Mouse (Mus musculus) urinary bladder, adult 2 months (tissue): ENCODE data around the gene Prm1. TPM values are rescaled to one million over a fixed set of nuclear protein-coding genes. Genes with fewer than 3 reads are reported as not detected.
"Not testable (repeated sequence)": the region's sequence is repeated elsewhere in the genome, so short reads cannot be mapped to it uniquely, and the experiment has no call there.

Experiments used
- DNase-seq: peaks from one replicate; pipeline ENCODE4 v3.0.0; 2022; ENCODE audit warnings: low spot score
- polyA plus RNA-seq: library from polyadenylated mRNA; depleted of rRNA; stranded (reverse); fragments of >200 nt; gene quantifications from 2 replicates; pipeline ENCODE4 v1.2.3, GENCODE M21; 2012

The Prm1 gene
- polyA plus RNA-seq, 1 experiment = not detected

DNA sequence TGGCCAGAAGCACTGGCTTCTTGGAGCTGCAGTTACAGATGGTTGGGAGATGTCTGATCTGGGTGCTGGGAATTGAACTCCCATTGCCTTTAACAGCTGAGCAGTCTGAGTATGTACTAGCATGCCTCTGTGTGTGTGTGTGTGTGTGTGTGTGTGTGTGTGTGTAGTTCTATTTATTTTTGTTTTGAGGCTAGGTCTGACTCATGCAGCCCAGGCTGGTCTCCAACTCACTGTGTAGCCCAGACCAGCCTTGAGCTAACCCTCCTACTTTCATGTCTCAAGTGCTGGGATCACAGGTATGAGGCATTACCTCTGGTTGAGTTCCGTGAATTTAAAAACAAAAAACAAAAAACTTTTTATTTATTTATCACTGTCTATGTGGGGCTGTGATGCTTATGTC is 18.9 kb upstream of the Prm1 start:
- DNase-seq = no peak

DNA sequence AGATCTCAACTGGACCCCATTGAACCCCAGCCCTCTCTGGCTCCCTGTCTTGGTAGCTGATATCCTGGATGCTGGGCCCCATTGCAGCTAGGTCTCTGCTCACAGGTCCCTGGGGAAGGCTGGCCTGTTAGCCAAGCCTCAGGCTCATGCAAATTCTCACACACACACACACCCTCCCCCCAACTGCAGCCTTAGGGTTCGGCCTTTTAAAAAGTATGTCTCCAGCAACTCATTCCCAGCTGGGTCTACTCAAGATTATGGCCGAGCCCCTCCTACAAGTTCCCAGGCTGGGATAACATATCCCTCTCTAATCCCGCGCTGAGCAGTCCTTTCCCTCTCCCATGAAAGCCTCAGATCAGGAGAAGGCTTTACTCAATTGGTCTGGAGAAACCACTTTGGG is 15.7 kb upstream of the Prm1 start:
- no peak for DNase-seq

GRCm38 (mm10) chr16:10819966-10820365 is 14.3 kb upstream of the Prm1 start:
- DNase-seq = no peak

- DNase-seq = no peak
Observed at GRCm38 (mm10) chr16:10818579-10819135, 13.0 kb upstream of the Prm1 start.

- DNase-seq = no peak
Observed at GRCm38 (mm10) chr16:10814864-10815263, 9.2 kb upstream of the Prm1 start.

GRCm38 (mm10) chr16:10813726-10814125 is 8.1 kb upstream of the Prm1 start:
- DNase-seq = no peak

- DNase-seq = no peak
Observed at GRCm38 (mm10) chr16:10812865-10813371, 7.3 kb upstream of the Prm1 start, which contains the start of gene Gm11172. Gene Gm11172, plus strand, starts transcription at chr16:10812915.

DNA sequence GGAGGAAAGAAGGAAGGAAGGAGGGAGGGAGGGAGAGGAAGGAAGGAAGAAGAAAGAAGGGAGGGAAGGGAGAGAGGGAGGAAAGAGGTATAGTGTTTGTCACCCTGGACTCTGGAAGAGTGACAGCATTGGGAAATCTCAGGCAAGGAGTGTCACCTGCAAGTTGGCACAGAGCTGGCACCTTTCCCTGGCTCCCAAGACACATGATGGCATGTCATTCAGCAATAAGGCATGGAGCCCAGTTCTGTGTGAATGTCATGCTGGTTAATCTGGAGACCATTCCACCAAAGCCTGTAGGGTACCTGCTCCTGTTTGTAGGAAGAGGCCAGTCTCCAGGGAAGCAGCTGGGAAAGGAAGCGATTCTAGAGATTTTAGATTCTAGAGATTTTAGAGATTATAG is 4.7 kb upstream of the Prm1 start:
- no peak for DNase-seq

- not testable (repeated sequence) for DNase-seq
Observed at GRCm38 (mm10) chr16:10802420-10802819, 3.2 kb downstream of the Prm1 start.

GRCm38 (mm10) chr16:10796034-10796433 is 9.6 kb downstream of the Prm1 start, which contains the start of gene Prm2:
Gene Prm2, minus strand, starts transcription at chr16:10796134.
- no peak for DNase-seq

DNA sequence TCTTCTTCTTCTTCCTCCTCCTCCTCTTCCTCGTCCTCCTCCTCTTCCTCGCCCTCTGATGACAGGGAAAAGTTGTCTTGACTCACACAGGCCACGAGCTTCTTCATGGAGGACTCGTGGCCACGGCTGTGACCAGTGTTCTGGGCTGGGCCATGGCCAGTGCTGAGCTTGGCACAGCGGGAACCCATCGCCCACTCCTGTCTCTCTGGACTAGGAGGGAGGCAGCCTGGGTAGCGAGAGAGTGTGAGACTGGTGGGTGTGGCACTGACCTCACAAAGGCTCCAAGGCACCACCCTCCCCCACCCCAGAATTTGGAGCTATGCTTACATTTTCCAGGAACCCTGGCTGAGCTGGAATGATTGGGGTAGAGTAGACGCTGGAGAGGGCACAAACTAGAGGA is 14.9 kb downstream of the Prm1 start, which contains the start of gene Prm3:
Gene Prm3, minus strand, starts transcription at position 213 of the 400 bp plus-strand sequence.
- no peak for DNase-seq

- DNase-seq = no peak
Observed at GRCm38 (mm10) chr16:10788866-10789265, 16.8 kb downstream of the Prm1 start.

DNA sequence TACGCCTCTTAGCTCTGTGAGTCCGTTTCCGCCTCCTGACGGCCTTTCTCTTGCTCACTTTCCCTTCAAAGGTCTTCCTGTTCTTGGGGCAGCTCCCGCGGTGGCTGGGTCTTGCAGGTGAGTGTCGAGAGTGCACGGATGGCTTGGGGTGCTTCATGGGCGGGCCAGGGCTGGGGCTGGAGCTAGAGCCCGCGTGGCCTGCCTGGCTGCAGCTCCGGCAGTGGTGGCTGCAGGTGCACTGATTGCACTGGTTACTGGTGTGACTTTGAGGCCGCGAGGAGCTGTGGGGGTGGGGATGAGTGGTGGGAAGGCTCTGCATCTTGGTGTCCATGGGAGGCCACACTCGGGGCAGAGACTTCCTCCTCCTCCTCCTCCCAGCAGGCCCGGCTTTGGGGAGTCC is 17.4 kb downstream of the Prm1 start, which contains the start of gene Tnp2:
Gene Tnp2, minus strand, starts transcription at position 390 of the 400 bp plus-strand sequence.
- no peak for DNase-seq

DNA sequence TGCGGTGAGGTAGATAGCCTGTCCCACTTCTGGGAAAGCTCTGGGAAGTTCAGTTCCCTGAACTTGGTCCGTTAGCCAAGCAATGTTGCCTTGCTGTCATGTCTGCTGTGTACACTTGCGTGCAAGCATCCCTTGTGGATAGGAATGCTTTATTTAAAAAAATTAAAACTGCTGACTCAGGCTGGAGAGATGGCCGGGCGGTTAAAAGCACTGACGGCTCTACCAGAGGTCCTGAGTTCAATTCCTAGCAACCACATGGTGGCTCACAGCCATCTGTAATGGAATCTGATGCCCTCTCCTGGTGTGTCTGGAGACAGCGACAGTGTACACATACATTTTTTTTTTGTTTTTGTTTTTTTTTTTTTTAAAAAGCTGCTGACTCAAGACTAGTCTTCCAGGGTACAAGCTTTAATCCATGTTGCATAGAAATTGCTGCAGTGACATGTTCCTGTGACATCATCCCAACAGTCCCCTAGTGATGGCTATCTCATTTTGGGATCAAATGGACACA is 18.0 kb downstream of the Prm1 start:
- no peak for DNase-seq

DNA sequence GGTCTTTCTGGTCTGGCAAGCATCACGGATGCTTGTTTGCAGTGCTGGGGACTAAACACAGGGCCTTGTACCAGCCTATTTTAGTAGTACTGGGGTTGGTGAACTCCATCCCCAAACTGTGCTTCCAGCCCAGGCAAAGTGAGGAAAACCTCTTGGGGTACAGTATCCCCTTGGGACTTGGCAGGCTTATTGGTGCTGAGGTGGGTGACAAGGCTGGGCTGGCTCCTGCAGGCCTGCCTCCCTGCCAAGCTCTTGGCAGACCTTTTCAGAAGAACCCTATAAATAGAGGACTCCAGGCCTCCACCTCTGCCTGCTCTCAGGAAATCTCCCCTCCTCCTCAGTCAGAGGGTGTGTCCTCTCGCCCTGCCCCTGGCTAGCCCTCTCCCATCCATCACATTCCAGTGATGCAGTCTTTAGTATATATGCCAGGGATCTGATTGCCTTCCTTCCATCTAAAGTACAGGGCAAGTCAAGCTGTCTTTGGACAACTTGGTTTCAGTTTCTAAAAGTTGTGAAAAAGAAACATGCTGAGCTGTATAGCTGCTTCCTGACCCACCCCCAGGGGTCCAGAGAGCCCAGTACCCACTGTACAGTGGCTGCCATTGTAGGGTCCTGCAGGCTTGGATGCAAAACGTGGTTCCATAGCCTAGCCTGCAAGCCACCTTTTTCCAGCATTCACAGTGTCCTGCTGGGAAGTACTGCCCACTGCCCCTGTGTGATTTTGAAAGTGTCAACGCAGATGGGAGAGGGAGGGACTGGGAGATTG is 18.7 kb downstream of the Prm1 start:
- DNase-seq = no peak

DNA sequence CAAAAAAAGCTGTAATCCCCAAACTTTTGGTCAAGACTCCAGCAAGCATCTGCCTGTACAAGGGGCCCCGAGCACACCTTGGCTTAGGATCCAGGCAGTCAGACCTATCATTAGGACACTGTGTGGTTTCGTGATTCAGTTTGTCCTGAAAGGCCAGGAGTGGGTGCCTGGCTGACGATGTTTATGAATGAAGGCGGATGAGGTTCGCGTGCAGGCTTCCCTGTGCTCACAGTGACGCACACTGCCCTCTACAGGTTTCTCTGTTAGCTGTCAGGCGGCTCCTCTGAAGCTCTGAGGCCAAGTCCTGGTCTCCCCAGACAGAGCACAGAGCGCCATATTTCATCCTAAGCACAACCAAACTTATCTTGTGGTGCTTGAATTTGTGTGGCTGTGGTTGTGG is 19.4 kb downstream of the Prm1 start:
- peak; percentile 43 for DNase-seq

DNA sequence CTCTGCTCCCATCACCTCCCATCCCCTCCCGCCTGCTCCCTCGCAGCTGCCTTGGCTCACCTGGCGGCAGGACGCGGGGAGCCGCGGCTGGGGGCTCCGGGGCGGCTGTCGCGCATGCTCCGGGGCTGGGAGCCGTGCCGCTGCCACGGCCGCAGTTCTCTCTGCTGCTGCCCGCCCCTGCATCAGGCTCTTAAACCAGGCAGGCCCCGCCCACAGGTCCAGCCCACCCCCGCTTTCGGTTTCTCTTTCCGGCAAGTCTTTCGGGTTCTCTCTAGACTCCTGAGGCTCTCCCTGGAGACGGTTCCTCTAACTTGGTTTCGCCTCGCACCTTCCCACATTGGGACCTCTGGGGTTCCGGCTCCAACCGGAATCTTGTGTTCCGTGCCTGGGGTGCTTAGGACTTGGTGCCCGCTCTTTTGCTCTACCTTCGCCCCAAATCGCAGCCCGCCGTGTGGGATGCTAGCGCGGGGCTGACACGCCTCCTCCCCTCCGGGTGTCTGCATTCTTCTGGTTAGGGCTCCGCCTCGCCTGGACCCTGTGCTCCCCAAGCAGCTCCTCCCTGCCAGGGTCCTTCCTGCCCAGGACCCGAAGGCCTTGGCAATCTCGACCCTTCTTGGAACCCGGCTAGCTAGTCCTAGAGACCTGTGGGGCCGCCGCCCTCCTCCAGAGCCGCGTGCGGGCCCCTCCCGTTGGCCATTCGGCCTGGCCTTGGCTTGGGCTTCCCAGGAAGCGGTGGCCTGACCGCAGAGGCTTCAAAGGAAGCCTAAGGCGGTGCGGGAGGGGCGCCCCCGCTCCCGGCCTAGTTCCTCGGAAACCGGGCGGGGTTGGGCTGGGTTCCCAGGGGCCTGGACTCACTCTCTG is 20.0 kb downstream of the Prm1 start, which contains the start of gene Socs1:
Gene Socs1, minus strand, starts transcription at position 166 of the 861 bp plus-strand sequence.
- DNase-seq = peak; percentile 79

DNA sequence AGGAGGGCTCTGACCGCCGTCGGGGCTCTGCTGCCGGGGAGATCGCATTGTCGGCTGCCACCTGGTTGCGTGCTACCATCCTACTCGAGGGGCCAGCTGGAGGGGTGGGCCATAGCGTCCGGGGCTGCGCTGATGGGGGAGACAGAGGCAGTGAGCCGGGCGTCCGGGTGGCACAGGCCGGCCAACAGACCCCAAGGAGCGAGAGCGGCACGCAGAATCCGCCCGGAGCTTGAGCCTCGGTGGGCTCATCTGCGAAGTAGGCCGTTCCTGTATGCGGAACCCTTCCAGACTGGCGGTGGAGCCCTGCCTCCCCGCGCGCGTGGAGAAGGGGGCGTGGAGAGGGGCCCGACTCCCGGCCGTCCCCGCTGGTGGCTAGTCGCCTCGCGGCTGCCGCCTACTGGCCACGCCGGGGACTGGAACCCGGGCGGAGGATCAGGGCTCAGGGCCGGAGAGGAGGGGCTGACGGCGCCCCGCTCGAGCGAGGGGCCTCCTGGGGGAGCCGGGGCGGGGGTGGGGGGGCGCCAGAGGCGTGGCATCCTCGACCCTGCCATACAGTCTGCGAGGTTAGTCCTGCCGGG is 20.8 kb downstream of the Prm1 start:
- peak; percentile 93 for DNase-seq

DNA sequence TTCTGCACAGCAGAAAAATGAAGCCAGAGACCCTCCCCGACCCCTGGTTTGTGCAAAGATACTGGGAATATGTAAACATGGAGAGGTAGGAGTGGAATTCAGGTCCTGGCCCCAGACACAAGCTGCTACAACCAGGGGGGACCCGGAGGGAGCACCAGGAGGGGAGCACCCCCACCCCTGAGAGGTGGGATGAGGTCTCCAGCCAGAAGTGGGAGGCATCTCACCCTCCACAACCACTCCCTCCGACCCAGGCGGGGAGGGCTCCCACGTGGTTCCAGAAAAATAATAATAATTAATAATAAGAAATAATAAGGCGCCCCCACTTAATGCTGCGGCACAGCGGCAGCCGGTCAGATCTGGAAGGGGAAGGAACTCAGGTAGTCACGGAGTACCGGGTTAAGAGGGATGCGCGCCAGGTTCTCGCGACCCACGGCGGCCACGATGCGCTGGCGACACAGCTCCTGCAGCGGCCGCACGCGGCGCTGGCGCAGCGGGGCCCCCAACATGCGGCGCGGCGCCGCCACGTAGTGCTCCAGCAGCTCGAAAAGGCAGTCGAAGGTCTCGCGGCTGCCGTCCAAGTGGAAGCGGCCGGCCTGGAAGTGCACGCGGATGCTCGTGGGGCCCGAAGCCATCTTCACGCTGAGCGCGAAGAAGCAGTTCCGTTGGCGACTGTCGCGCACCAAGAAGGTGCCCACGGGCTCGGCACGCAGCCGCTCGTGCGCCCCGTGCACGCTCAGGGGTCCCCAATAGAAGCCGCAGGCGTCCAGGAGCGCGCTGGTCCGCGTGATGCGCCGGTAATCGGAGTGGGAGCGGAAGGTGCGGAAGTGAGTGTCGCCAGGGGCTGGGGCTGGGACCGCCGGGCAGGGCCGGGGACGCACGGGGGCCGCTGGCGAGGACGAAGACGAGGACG is 21.5 kb downstream of the Prm1 start:
- peak; percentile 43 for DNase-seq

DNA sequence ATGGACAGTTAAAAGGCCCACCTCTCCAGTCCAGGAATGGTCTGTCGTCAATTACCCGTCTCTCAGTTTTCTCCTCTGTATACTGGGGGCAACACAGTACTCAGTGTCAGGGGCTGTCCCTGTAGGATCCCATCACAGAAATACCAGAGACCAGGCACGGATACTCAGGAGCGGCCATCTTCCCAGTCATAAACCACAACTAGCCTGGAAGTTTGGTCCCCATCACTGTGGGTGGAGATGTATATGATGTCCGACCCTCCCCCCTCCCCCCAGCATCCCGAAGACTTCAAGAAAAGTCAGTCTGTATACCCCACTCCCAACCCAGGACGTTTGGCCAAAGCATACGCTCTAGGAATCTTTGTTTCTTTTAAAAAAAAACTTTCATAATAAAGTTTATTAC is 22.2 kb downstream of the Prm1 start:
- no peak for DNase-seq

- DNase-seq = no peak
Observed at GRCm38 (mm10) chr16:10783152-10783434, 22.5 kb downstream of the Prm1 start.
